Mouse (Mus musculus) adrenal gland, postnatal 36 days (tissue): ENCODE measurements around the gene Tm4sf20. TPM values are rescaled to one million over a fixed set of nuclear protein-coding genes. Genes with fewer than 3 reads are reported as not detected.

Source experiments
- DNase-seq, 2 experiments: peaks; one replicate each; pipeline ENCODE4 v3.0.0; 2021; ENCODE audit warnings: mixed read lengths in 1 of 2
- total RNA-seq, 2 experiments: library from RNA; stranded (reverse); gene quantifications; 2 replicates each; pipeline ENCODE4 v1.2.3; 2021

The Tm4sf20 gene
- total RNA-seq, 2 experiments from 2014 or later = not detected

- DNase-seq = no peak
Observed at GRCm38 (mm10) chr1:82779388-82779966, 11.2 kb upstream of the Tm4sf20 start.

- no peak for DNase-seq
Observed at GRCm38 (mm10) chr1:82775293-82775692, 7.0 kb upstream of the Tm4sf20 start.

- no peak for DNase-seq
Observed at GRCm38 (mm10) chr1:82773208-82773607, 4.9 kb upstream of the Tm4sf20 start.

GRCm38 (mm10) chr1:82772428-82772827 lies 4.2 kb upstream of the Tm4sf20 start:
- no peak for DNase-seq

- DNase-seq = no peak
Observed at GRCm38 (mm10) chr1:82771022-82771586, 2.8 kb upstream of the Tm4sf20 start, which contains the start of gene Gm47791. Gm47791 (minus strand) TSS chr1:82771243.

GRCm38 (mm10) chr1:82766641-82767040 lies 1.6 kb downstream of the Tm4sf20 start:
- no peak for DNase-seq

GRCm38 (mm10) chr1:82766227-82766626 lies 2.0 kb downstream of the Tm4sf20 start:
- no peak for DNase-seq

GRCm38 (mm10) chr1:82762274-82762673 lies 6.0 kb downstream of the Tm4sf20 start:
- DNase-seq = no peak

- DNase-seq = no peak
Observed at GRCm38 (mm10) chr1:82761454-82762169, 6.6 kb downstream of the Tm4sf20 start.

GRCm38 (mm10) chr1:82759520-82759919 lies 8.7 kb downstream of the Tm4sf20 start:
- DNase-seq = no peak

GRCm38 (mm10) chr1:82747714-82748452 lies 20.4 kb downstream of the Tm4sf20 start:
- no peak for DNase-seq

GRCm38 (mm10) chr1:82746408-82746807 lies 21.9 kb downstream of the Tm4sf20 start:
- no peak for DNase-seq

GRCm38 (mm10) chr1:82743962-82744361 lies 24.3 kb downstream of the Tm4sf20 start:
- DNase-seq = peak in 1 of 2 experiments; percentile 5

GRCm38 (mm10) chr1:82741539-82741938 lies 26.7 kb downstream of the Tm4sf20 start:
- DNase-seq = no peak

- no peak for DNase-seq
Observed at GRCm38 (mm10) chr1:82738066-82738465, 30.2 kb downstream of the Tm4sf20 start.

- no peak for DNase-seq
Observed at GRCm38 (mm10) chr1:82733357-82733756, 34.9 kb downstream of the Tm4sf20 start.

- no peak for DNase-seq
Observed at GRCm38 (mm10) chr1:82726482-82726881, 41.8 kb downstream of the Tm4sf20 start.

- no peak for DNase-seq
Observed at GRCm38 (mm10) chr1:82725875-82726185, 42.4 kb downstream of the Tm4sf20 start.

- DNase-seq = peak; percentile 88 to 89
Observed at GRCm38 (mm10) chr1:82725026-82725874, 43.0 kb downstream of the Tm4sf20 start.

GRCm38 (mm10) chr1:82724339-82725025 lies 43.8 kb downstream of the Tm4sf20 start, which contains the start of gene Mff:
Mff (plus strand) TSS chr1:82724890.
- DNase-seq = peak; percentile 94

GRCm38 (mm10) chr1:82717816-82718512 lies 50.3 kb downstream of the Tm4sf20 start:
- no peak for DNase-seq
